Mouse (Mus musculus): ENCODE data around the gene Slc25a23.
A peak's percentile ranks its signal among the peaks of the same experiment; 100 is the strongest.

- TF ChIP-seq CTCF (IDR thresholded peaks at IDR 0.05; ENCODE audit: low read depth, low read length) = peak; percentile 67
- TF ChIP-seq POLR2A (IDR thresholded peaks at IDR 0.05; ENCODE audit: extremely low read depth, insufficient read depth, low read length) = 0 out of 2 replicates have a peak, but pooled peaks have one; percentile 50
Observed at GRCm38 (mm10) chr17:56997029-56997667, 62.5 kb downstream of the Slc25a23 start, which contains the start of gene Alkbh7.

Data from liver, adult 2 months (tissue).